Mouse (Mus musculus): ENCODE results near the gene Trem1.

Gene Trem1

GRCm38 (mm10) chr17:48268276-48268675 is 35.7 kb downstream of the Trem1 start:
- no peak for DNase-seq (ENCODE audit: low read depth)

GRCm38 (mm10) chr17:48269833-48270232 is 37.3 kb downstream of the Trem1 start:
- DNase-seq (ENCODE audit: low read depth): no peak

- peak; percentile 84 for DNase-seq (ENCODE audit: low read depth)
These were observed 39.6 kb downstream of the Trem1 start for GRCm38 (mm10) chr17:48272158-48272557.

- DNase-seq (ENCODE audit: low read depth): no peak
These were observed 40.0 kb downstream of the Trem1 start for GRCm38 (mm10) chr17:48272598-48272997.

- no peak for DNase-seq (ENCODE audit: low read depth)
These were observed 41.5 kb downstream of the Trem1 start for GRCm38 (mm10) chr17:48274098-48274497.

GRCm38 (mm10) chr17:48274885-48275284 is 42.3 kb downstream of the Trem1 start:
- peak; percentile 79 for DNase-seq (ENCODE audit: low read depth)

- DNase-seq (ENCODE audit: low read depth): no peak
These were observed 43.2 kb downstream of the Trem1 start for GRCm38 (mm10) chr17:48275736-48276135.

- DNase-seq (ENCODE audit: low read depth): no peak
These were observed 45.8 kb downstream of the Trem1 start for GRCm38 (mm10) chr17:48278381-48278780.

GRCm38 (mm10) chr17:48279002-48279401 is 46.4 kb downstream of the Trem1 start:
- no peak for DNase-seq (ENCODE audit: low read depth)

- no peak for DNase-seq (ENCODE audit: low read depth)
These were observed 48.6 kb downstream of the Trem1 start for GRCm38 (mm10) chr17:48280943-48281738.

GRCm38 (mm10) chr17:48281739-48282085 is 49.1 kb downstream of the Trem1 start:
- DNase-seq (ENCODE audit: low read depth): no peak

- DNase-seq (ENCODE audit: low read depth): no peak
These were observed 54.2 kb downstream of the Trem1 start for GRCm38 (mm10) chr17:48286765-48287164.

GRCm38 (mm10) chr17:48287276-48287675 is 54.7 kb downstream of the Trem1 start:
- DNase-seq (ENCODE audit: low read depth): no peak

- DNase-seq (ENCODE audit: low read depth): no peak
These were observed 61.1 kb downstream of the Trem1 start for GRCm38 (mm10) chr17:48293500-48294194.
